Mouse (Mus musculus) liver, adult (tissue): ENCODE results near the gene Impg1.

Source experiments
- GATA4 ChIP-seq: IDR thresholded peaks from 2 replicates; pipeline ENCODE4 v1.6.1; 2014; ENCODE audit warnings: mild to moderate bottlenecking, low read length; ENCODE audit not compliant: insufficient replicate concordance

Gene Impg1

GRCm38 (mm10) chr9:80269596-80269995 is 195.7 kb downstream of the Impg1 start:
- TF ChIP-seq GATA4 = no peak

DNA sequence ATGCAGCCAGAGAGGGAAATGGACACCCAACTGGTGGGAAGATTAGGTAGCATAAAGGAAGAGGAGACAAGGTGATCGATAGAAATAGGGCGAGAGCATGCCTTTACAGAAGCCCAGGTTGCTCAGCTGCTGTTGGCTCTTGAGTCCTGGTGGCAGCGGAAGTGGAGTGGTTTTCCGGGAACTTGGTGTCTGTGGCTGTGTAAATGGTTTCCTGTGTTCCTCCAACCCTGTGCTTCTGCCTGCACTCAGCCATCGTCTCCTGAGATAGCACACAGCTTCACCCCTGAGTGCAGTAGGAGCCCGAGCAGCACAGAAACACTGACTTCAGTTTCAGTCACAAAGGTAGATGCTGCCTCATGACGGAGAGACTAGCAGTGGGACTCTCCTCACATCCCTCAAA is 198.8 kb downstream of the Impg1 start:
- TF ChIP-seq GATA4 = no peak

DNA sequence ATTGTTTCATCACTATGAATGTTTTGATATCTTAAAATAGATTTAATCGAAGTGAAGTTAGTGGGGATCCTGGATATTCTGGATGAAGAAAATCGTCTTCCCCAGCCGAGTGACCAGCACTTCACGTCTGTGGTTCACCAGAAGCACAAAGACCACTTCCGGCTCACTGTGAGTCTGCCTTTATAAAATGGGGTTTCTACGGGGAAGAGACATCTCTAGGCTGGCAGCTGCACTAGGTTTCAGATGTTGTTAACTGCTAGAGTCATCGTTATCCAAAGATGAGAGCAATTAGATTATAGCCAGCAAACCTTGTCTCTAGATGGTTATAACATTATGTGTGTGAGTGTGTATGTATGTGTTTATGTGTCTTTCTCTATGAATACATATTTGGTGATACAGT is 199.2 kb downstream of the Impg1 start:
- TF ChIP-seq GATA4 = no peak
